Mouse (Mus musculus) regulatory T cell (primary cell): ENCODE measurements around the gene Olfr52.
"Not testable (repeated sequence)": the region's sequence is repeated elsewhere in the genome, so short reads cannot be mapped to it uniquely, and the experiment has no call there.

Source experiments
- in situ Hi-C: fragments of 300-600 bp; cut with MboI, MseI; formaldehyde crosslinking; loops from one replicate; pipeline ENCODE4 v1.15.1; 2025; ENCODE audit warnings: high pct_unique_total_duplicates

Gene Olfr52

GRCm38 (mm10) chr2:86185583-86185982 is at the start of gene Olfr52:
Olfr52 (minus strand) TSS chr2:86185683.
- in situ Hi-C loops = no loop called here

GRCm38 (mm10) chr2:86231301-86231700 is 45.8 kb upstream of the Olfr52 start, which contains the start of gene Olfr1047:
Olfr1047 (minus strand) TSS chr2:86231401.
- in situ Hi-C loops = no loop called here

GRCm38 (mm10) chr2:86219214-86219613 is 33.7 kb upstream of the Olfr52 start, which contains the start of gene Olfr1046:
Olfr1046 (minus strand) TSS chr2:86219314.
- in situ Hi-C loops = no loop called here

GRCm38 (mm10) chr2:86202909-86203308 is 17.4 kb upstream of the Olfr52 start, which contains the start of gene Olfr1045:
Olfr1045 (minus strand) TSS chr2:86203009.
- in situ Hi-C loops = no loop called here

- in situ Hi-C loops = no loop called here
Measured at GRCm38 (mm10) chr2:86195863-86196262, 10.4 kb upstream of the Olfr52 start.

- in situ Hi-C loops = no loop called here
Measured at GRCm38 (mm10) chr2:86179950-86180349, 5.5 kb downstream of the Olfr52 start.

- in situ Hi-C loops = no loop called here
Measured at GRCm38 (mm10) chr2:86177720-86178119, 7.8 kb downstream of the Olfr52 start, which contains the start of gene Olfr1044. Olfr1044 (minus strand) TSS chr2:86177820.

GRCm38 (mm10) chr2:86175422-86175821 is 10.1 kb downstream of the Olfr52 start:
- in situ Hi-C loops = not testable (repeated sequence)

- in situ Hi-C loops = no loop called here
Measured at GRCm38 (mm10) chr2:86167422-86167821, 18.1 kb downstream of the Olfr52 start, which contains the start of gene Olfr1043. Olfr1043 (minus strand) TSS chr2:86167522.

- in situ Hi-C loops = no loop called here
Measured at GRCm38 (mm10) chr2:86161738-86162137, 23.7 kb downstream of the Olfr52 start, which contains the start of gene Olfr1042. Olfr1042 (minus strand) TSS chr2:86161838.

GRCm38 (mm10) chr2:86146632-86147031 is 38.9 kb downstream of the Olfr52 start, which contains the start of gene Olfr1040:
Olfr1040 (minus strand) TSS chr2:86146732.
- in situ Hi-C loops = no loop called here

- in situ Hi-C loops = no loop called here
Measured at GRCm38 (mm10) chr2:86135828-86136227, 49.7 kb downstream of the Olfr52 start, which contains the start of gene Olfr1039. Olfr1039 (minus strand) TSS chr2:86135928.
